Mouse (Mus musculus) liver, postnatal 0 days (tissue): ENCODE measurements around the gene Gm28047.

Source experiments
- CTCF ChIP-seq: sonication (generic); IDR thresholded peaks from 2 replicates; pipeline ENCODE4 v1.5.1; 2016; ENCODE audit warnings: antibody characterized with exemption, low read depth
- EP300 ChIP-seq: IDR thresholded peaks from 2 replicates; pipeline ENCODE4 v1.6.1; 2016; ENCODE audit warnings: antibody characterized with exemption, low read depth, mild to moderate bottlenecking

- TF ChIP-seq CTCF (no peak), EP300 (no peak)
These were observed 43.7 kb downstream of the Gm28047 start for GRCm38 (mm10) chr15:102581205-102581604.
